Mouse (Mus musculus) 3134 (cell line): ENCODE measurements around the gene Ank.

Source experiments
- DNase-seq: peaks from one replicate; pipeline ENCODE4 v3.0.0-alpha.2; 2011; ENCODE audit warnings: low spot score; ENCODE audit not compliant: insufficient read length; ENCODE audit errors: extremely low read depth

The Ank gene

GRCm38 (mm10) chr15:27594973-27595372 is 128.5 kb downstream of the Ank start:
- no peak for DNase-seq

- no peak for DNase-seq
These were observed 129.1 kb downstream of the Ank start for GRCm38 (mm10) chr15:27595560-27595959.

GRCm38 (mm10) chr15:27596463-27597140 is 130.1 kb downstream of the Ank start:
- DNase-seq = peak; percentile 46

GRCm38 (mm10) chr15:27597516-27597915 is 131.0 kb downstream of the Ank start:
- no peak for DNase-seq

GRCm38 (mm10) chr15:27598786-27599385 is 132.4 kb downstream of the Ank start:
- DNase-seq = no peak

- DNase-seq = no peak
These were observed 134.0 kb downstream of the Ank start for GRCm38 (mm10) chr15:27600524-27600923.

- no peak for DNase-seq
These were observed 138.1 kb downstream of the Ank start for GRCm38 (mm10) chr15:27604558-27604957.

GRCm38 (mm10) chr15:27605252-27605651 is 138.8 kb downstream of the Ank start:
- DNase-seq = no peak

GRCm38 (mm10) chr15:27609554-27609953 is 143.1 kb downstream of the Ank start:
- no peak for DNase-seq

GRCm38 (mm10) chr15:27612533-27613221 is 146.2 kb downstream of the Ank start:
- DNase-seq = peak; percentile 32

GRCm38 (mm10) chr15:27613255-27613654 is 146.8 kb downstream of the Ank start:
- no peak for DNase-seq

- DNase-seq = no peak
These were observed 149.7 kb downstream of the Ank start for GRCm38 (mm10) chr15:27616159-27616558.

GRCm38 (mm10) chr15:27617227-27617626 is 150.8 kb downstream of the Ank start:
- DNase-seq = no peak

- no peak for DNase-seq
These were observed 152.5 kb downstream of the Ank start for GRCm38 (mm10) chr15:27618778-27619533.

GRCm38 (mm10) chr15:27619683-27620082 is 153.2 kb downstream of the Ank start:
- no peak for DNase-seq

- DNase-seq = no peak
These were observed 154.2 kb downstream of the Ank start for GRCm38 (mm10) chr15:27620475-27621185.

- DNase-seq = no peak
These were observed 156.8 kb downstream of the Ank start for GRCm38 (mm10) chr15:27623286-27623685.

- no peak for DNase-seq
These were observed 158.8 kb downstream of the Ank start for GRCm38 (mm10) chr15:27625014-27625889.

- DNase-seq = no peak
These were observed 159.4 kb downstream of the Ank start for GRCm38 (mm10) chr15:27625890-27626255.

- DNase-seq = no peak
These were observed 159.8 kb downstream of the Ank start for GRCm38 (mm10) chr15:27626314-27626713.
